Mouse (Mus musculus) midbrain, postnatal 0 days (tissue): ENCODE measurements around the gene Map7d1. TPM values are rescaled to one million over a fixed set of nuclear protein-coding genes. Genes with fewer than 3 reads are reported as not detected.

ENCODE experiments used
- ATAC-seq: fragments of 200-750 bp; cut with Nextera tagmentation; 2 replicates; pipeline ENCODE4 v1.8.0; 2017; ENCODE audit warnings: moderate number of reproducible peaks, mild to moderate bottlenecking, moderate TSS enrichment, moderate library complexity; ENCODE audit not compliant: low FRiP score
- DNase-seq: peaks from one replicate; pipeline ENCODE4 v3.0.0-alpha.2; 2015; ENCODE audit warnings: low spot score
- H3K27ac ChIP-seq: fragments of 300-500 bp; sonication (generic); 2 replicates; pipeline ENCODE4 v1.5.1; 2014; ENCODE audit warnings: low read depth, mild to moderate bottlenecking, low read length, mixed read lengths
- H3K27me3 ChIP-seq: fragments of 300-500 bp; sonication (generic); 2 replicates; pipeline ENCODE4 v1.6.1; 2014; ENCODE audit warnings: low read length, control low read depth, mixed read lengths; ENCODE audit not compliant: insufficient read depth
- H3K36me3 ChIP-seq: fragments of 300-500 bp; sonication (generic); 2 replicates; pipeline ENCODE4 v1.6.1; 2014; ENCODE audit warnings: low read length, control low read depth, mixed read lengths; ENCODE audit not compliant: insufficient read depth
- H3K4me1 ChIP-seq: fragments of 300-500 bp; sonication (generic); 2 replicates; pipeline ENCODE4 v1.6.1; 2014; ENCODE audit warnings: mild to moderate bottlenecking, control low read depth, antibody characterized with exemption, low read length, mixed read lengths; ENCODE audit not compliant: insufficient read depth
- H3K4me2 ChIP-seq: fragments of 300-500 bp; sonication (generic); 2 replicates; pipeline ENCODE4 v1.6.1; 2014; ENCODE audit warnings: low read depth, mild to moderate bottlenecking, low read length, mixed read lengths; ENCODE audit not compliant: poor library complexity, severe bottlenecking
- H3K4me3 ChIP-seq: fragments of 300-500 bp; sonication (generic); 2 replicates; pipeline ENCODE4 v1.5.1; 2014; ENCODE audit warnings: low read depth, mild to moderate bottlenecking, low read length, moderate library complexity
- H3K9ac ChIP-seq: fragments of 300-500 bp; sonication (generic); replicated peaks from 2 replicates; pipeline ENCODE4 v1.6.1; 2014; ENCODE audit warnings: mild to moderate bottlenecking, low read length, moderate library complexity, mixed read lengths; ENCODE audit not compliant: poor library complexity, severe bottlenecking
- H3K9me3 ChIP-seq: fragments of 300-500 bp; sonication (generic); 2 replicates; pipeline ENCODE4 v1.6.1; 2016; ENCODE audit warnings: low read length, control low read depth
- CTCF ChIP-seq: IDR thresholded peaks from 2 replicates; pipeline ENCODE4 v1.5.1; 2016; ENCODE audit warnings: antibody characterized with exemption, mild to moderate bottlenecking
- WGBS: fragments of 180-500 bp; shearing (Covaris S2); extraction: QIAGEN DNeasy Blood & Tissue Kit; methylation state at CpG from one replicate; pipeline ENCODE4 v1.1.7; 2014; 5-methylcytosine and 5-hydroxymethylcytosine counted together
- polyA plus RNA-seq: library from polyadenylated mRNA; unstranded; fragments of >200 nt; fragmentation: Nextera tagmentation; extraction: Ambion mirVana; gene quantifications from 2 replicates; pipeline ENCODE4 v1.2.1, GENCODE M21; 2015
- total RNA-seq: library from RNA; depleted of rRNA; stranded (reverse); fragments of >200 nt; gene quantifications from 2 replicates; pipeline ENCODE4 v1.2.3, GENCODE M21; 2014

Gene Map7d1
- total and polyA plus RNA-seq, 2 experiments from 2014 or later = 61.2 to 124 TPM

GRCm38 (mm10) chr4:126205386-126205785, 50.8 kb downstream of the Map7d1 start:
- Histone ChIP-seq H3K4me1 (0 out of 2 replicates have a peak, but pooled peaks cover 3% of the 10 kb centered on the region), H3K27ac (no peak overlapping the region), H3K4me3 (no peak overlapping the region), H3K9me3 (no peaks in the 10 kb centered on the region), H3K27me3 (no peaks in the 10 kb centered on the region), H3K36me3 (no peaks in the 10 kb centered on the region), H3K9ac (no peak overlapping the region), H3K4me2 (no peak overlapping the region)
- WGBS = 50% methylated on average over 1 of the region's 1 CpGs
- DNase-seq = no peak
- no peak for TF ChIP-seq CTCF
- ATAC-seq = no peak

DNA sequence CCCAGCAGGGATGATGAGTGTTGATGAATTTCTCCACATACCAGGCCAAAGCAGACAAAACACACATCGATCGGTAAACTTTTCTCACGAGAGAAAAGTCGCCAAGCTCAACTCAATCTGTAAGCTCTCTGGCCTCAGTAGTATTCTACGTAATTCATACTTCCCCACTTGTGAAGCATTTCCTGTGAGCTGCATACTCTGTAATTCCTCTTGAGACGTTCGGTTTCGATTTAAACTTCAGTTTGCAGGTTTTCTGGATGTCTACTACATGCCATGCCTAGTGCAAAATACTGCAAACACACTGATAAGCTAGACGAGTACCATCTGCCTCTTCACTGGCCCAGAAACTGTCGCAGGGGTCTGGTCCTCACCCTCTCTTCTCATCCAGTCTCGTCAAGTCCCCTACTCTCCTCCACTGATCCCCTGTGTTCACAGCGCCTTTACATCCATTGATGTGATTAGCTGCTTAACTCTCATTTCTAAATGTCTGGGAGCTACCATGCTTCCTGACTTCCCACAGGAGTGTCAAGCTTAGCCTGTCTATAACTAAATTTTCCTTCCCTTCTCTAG, 51.4 kb downstream of the Map7d1 start:
- Histone ChIP-seq H3K4me3 (no peak overlapping the region), H3K9ac (no peak overlapping the region), H3K4me2 (no peak overlapping the region), H3K27me3 (no peaks in the 10 kb centered on the region), H3K27ac (no peak overlapping the region), H3K36me3 (no peaks in the 10 kb centered on the region), H3K4me1 (0 out of 2 replicates have a peak, but pooled peaks cover 3% of the 10 kb centered on the region), H3K9me3 (no peaks in the 10 kb centered on the region)
- ATAC-seq (no peak), DNase-seq (no peak)
- 91% methylated on average over 12 of the region's 12 CpGs for WGBS
- TF ChIP-seq CTCF = no peak

GRCm38 (mm10) chr4:126204016-126204415, 52.1 kb downstream of the Map7d1 start:
- no peaks in the 10 kb centered on the region for H3K36me3 ChIP-seq
- ATAC-seq = no peak
- no peaks in the 10 kb centered on the region for H3K27me3 ChIP-seq
- DNase-seq = no peak
- WGBS = 79% methylated on average over 8 of the region's 8 CpGs
- H3K4me3 ChIP-seq = no peak overlapping the region
- H3K4me1 ChIP-seq = 0 out of 2 replicates have a peak, but pooled peaks cover 3% of the 10 kb centered on the region
- H3K4me2 ChIP-seq = no peak overlapping the region
- H3K27ac ChIP-seq = no peak overlapping the region
- TF ChIP-seq CTCF = no peak
- H3K9ac ChIP-seq = no peak overlapping the region
- H3K9me3 ChIP-seq = no peaks in the 10 kb centered on the region

DNA sequence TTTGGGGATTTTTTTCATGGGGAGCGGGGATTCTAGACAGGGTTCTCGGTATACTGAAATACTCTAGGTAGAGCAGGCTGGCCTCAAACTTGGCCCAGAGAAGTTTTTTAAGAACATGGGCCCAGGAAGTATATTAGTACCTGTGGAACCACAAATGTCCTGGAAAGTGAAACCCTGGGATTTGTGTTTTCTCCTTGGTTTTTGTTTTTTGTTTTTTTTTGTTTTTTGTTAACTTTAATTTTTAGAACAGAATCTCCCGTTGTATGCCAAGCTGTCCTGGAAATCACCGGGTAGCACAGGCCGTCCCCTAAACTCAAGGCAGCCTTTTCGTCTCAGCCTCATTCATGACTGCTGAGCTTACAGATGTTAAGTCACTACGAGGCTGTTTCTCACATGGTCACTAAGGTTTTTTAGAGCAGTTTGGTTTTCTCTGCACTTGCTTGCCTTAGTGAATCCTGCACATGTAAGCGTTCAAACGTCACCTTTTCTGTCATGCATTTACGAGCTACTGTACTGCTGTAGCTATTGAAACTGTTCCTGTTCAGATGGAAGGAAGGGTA, 52.7 kb downstream of the Map7d1 start:
- H3K27me3 ChIP-seq = no peaks in the 10 kb centered on the region
- WGBS = 69% methylated on average over 10 of the region's 10 CpGs
- DNase-seq (no peak), ATAC-seq (no peak)
- H3K9me3 ChIP-seq = no peaks in the 10 kb centered on the region
- 0 out of 2 replicates have a peak, but pooled peaks cover 3% of the 10 kb centered on the region for H3K4me1 ChIP-seq
- H3K4me2 ChIP-seq = peak overlapping the region; percentile 49
- no peak for TF ChIP-seq CTCF
- H3K9ac ChIP-seq = peak overlapping the region; percentile 48; the same call in 1 of the 2 replicates
- H3K36me3 ChIP-seq = no peaks in the 10 kb centered on the region
- peak overlapping the region; percentile 88 for H3K4me3 ChIP-seq
- peak overlapping the region; percentile 92 for H3K27ac ChIP-seq

DNA sequence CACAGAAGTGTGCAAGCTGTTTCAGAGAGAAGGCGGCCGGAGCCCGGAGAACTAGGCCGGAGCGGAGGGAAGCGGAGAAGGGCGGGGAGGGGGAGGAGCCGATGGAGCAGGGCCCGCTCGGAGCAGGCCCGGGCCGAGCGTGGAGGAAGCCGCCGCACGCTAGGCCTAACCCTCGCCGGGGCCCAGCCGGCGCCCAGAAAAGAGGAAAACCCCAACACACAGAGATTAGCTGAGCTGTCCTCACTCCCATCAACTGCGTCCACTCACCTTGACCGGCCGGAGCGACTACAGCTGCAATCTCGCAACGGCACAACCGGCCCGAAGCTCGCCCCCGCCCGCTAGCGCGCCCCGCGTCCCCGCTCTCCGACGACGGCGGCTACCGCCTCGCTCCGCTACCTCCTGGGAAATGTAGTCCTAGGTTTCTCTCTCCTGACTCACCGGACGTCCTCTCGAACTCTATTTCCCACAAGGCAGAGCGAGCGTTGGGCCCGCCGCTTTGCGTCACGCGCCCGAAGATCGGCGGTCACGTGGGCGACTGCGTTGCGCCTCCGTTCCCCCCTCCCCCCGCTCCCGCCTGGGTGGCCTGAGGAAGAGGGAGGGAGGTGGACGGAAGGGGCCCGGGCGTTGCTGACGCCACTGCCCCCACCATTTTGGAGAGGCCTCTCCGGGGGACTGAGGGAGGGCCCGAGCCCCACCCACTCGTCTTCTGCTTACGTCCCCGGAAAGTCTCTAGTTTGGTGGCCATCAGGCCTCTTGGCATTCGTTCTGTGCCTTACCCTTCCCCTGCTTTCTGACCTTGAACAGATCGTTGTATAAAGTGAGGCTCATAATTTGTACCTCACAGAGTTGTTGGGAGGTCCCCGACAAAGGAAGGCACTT, 53.6 kb downstream of the Map7d1 start, which contains the start of gene Thrap3:
Thrap3 (minus strand) TSS at position 458 of the 879 bp plus-strand sequence.
- under 1% methylated on average over 70 of the region's 75 CpGs for WGBS

More for the DNA sequence above, 53.6 kb downstream of the Map7d1 start, which contains the start of gene Thrap3:
- Histone ChIP-seq H3K9ac (peak within 1 kb of the TSS; percentile 80), H3K4me2 (peak within 1 kb of the TSS; percentile 65), H3K36me3 (no peaks in the 10 kb centered on the region), H3K27ac (peak within 1 kb of the TSS; percentile 92), H3K4me3 (peak within 1 kb of the TSS; percentile 88), H3K4me1 (0 out of 2 replicates have a peak, but pooled peaks cover 3% of the 10 kb centered on the region), H3K27me3 (no peaks in the 10 kb centered on the region), H3K9me3 (no peaks in the 10 kb centered on the region)
- TF ChIP-seq CTCF = no peak
- ATAC-seq = peak; percentile 99
- peak; percentile 99 for DNase-seq
